Mouse (Mus musculus): ENCODE results near the gene Ilvbl. TPM values are rescaled to one million over a fixed set of nuclear protein-coding genes. Genes with fewer than 3 reads are reported as not detected.
"Not testable (repeated sequence)": the region's sequence is repeated elsewhere in the genome, so short reads cannot be mapped to it uniquely, and the experiment has no call there.

Ilvbl gene
- 10 to 100 TPM; 31.6 to 40.5 TPM for total RNA-seq (2021)
- long read RNA-seq, experiment 1, transcript Ilvbl-201 (16 exons, 2,329 nt): major isoform, 12 of 38 reads
- long read RNA-seq, experiment 1, transcript Ilvbl-209 (15 exons, 2,233 nt): minor isoform, 9 of 38 reads
- long read RNA-seq, experiment 1, partial matches to known transcripts: 1 of 38 reads
- long read RNA-seq, experiment 1, other reads (novel, unspliced or antisense): 16 of 38 reads
- long read RNA-seq, experiment 2, transcript Ilvbl-201 (16 exons, 2,329 nt): major isoform, 5 of 8 reads
- long read RNA-seq, experiment 2, partial matches to known transcripts: 1 of 8 reads
- long read RNA-seq, experiment 2, other reads (novel, unspliced or antisense): 0 of 8 reads

DNA sequence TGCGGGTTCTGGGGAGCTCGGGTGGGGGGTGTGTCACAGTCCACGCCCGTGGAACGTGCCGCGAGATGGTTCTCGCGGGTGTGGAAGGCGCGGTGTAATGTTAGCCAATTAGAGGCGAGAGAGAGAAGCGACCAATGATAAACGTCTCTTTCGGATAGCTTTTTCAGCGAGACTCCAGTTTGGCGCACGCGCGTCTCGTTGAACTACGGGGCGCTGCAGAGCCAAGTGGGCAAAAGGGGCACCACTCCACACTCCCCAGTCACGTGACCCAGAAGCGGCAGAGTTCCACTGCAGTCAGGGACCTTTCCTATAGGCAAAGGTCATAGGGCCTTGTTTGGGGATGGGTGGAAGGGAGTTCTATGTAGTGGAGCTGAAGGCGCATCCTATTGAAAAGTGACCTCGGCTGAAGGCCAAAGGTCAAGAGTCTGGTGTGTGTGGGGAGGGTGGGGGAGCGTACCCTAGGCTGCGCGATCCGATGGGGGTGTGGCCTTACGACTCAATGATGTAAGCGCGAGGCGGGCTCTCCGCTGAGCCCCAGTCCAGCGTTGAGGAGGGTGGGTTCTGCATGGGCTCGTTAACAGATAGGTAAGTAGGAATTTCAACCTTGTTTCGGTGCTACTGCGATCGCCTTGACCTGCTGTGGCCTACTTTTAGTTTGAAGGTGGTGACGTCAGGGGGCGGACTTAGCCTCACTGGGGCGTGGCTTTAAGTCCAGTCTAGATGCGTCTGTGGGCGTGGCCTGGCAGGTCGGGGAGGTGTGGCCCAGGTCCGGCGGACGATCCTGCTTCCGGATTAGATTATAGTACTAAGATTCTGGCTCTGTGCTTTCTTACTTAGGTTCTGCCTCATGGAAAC is at the start of gene Ilvbl:
TSS of gene Ilvbl (plus strand) at position 97 of the 855 bp plus-strand sequence.
- DNase-seq: peak; percentile 96 to 98

DNA sequence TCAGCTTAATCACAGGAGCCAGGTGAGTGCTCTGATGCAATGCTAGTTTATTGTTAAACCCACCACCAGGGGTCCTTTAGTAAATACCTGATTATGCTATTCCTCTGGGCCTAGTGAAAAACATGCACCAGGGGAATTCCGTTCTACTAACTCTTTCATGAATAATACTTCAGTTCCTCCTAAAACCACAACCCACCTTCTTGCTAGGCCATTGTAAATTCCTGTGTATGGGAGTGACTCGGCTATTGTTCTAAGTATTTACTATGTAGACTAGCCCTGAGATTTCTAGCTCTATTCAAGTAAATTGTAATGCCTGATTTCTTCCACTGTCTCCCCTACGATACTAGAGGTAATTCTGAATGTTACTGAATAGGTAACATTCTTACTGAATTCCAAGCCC is 49.1 kb upstream of the Ilvbl start:
- DNase-seq: not testable (repeated sequence)

DNA sequence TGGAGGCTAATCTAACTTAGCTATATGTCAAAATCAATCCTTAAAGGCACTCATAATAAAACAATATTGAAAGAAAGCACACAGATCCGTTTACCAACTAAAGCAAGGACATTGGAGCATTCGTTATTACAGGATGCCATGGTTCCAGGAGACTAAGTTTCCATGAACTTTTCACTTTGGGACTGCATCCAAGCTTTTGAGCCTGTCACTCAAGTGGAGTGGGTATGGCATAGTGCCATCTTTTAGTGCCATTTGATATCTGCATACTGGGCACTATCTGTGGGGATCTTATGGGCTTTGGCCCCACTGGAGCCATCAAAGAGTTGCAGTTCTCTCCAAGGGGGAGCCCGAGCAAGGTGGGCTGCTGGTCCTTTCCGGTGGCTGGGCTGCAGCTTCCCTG is 48.6 kb upstream of the Ilvbl start:
- peak in 1 of 2 experiments; percentile 5 for DNase-seq

DNA sequence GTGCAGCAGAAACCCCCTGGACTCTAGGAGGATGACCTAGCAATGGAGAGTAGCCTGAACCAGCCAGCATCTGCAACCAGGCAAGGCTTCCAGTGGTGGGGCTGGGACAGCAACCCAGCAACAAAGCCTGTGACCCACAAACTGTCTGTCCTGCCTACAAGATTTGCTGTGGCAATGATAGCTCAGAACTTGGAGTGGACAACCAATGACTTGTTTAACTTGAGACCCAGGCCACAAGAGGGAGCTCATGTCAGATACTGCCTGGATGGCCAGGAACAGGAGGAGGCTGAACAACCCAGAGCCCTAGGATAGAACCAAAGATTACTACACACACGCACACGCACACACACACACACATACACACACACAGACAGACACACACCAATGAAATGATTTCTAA is 33.2 kb upstream of the Ilvbl start:
- peak; percentile 28 to 63 for DNase-seq

DNA sequence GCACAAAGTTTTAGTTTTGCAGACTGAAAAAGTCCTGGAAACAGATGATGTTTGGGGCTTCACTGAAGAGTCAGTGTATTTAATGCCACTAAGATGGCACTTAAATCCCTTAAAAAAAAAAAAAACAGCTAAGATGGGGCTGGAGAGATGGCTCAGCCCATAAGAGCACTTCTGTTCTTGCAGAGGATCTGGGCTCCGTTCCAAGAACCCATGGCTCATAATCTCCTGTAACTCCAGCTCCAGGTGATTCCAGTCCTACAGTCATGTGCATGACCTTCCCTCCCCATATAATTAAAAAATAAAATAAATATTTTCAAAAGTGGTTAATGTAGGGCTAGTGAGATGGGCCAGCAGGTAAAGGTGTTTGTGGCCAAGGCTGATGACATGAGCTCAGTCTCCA is 9.1 kb upstream of the Ilvbl start:
- DNase-seq: no peak

DNA sequence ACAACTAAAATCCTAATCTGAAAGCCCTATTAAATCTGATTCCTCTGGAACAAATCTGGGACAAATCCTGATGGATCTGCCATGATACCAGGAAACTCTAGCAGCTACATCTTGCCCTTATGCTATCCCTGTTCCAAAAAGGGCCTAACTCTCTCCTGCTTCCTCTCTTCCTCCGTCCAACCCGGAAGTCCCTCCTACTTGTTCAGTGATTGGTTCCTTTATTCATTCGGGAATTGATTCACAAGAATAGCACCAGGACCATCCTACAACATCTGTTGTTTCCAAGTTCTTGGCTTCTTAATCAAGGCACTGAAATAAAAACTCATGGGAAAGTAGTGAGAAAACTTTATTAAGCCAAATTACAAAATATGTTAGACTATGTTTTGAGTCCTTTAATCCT is 5.0 kb upstream of the Ilvbl start:
- no peak for DNase-seq

DNA sequence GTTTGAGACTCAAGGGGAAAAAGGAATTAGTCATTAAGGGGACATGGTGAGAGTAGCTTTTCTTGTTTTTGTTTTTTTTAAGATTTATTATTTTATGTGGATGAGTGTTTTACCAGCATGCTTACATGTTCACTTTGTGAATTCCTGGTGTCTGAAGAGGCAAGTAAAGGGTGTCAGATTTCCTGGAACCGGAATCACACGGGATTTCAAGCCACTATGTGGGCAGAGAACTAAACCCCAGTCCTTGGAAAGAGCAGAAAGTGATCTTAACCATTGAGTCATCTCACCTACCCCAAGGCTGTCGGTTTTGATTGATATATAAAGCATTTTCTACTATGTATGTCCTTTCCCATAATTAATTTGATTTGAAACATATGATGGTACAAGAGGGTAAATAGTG is 4.5 kb upstream of the Ilvbl start:
- DNase-seq: no peak

DNA sequence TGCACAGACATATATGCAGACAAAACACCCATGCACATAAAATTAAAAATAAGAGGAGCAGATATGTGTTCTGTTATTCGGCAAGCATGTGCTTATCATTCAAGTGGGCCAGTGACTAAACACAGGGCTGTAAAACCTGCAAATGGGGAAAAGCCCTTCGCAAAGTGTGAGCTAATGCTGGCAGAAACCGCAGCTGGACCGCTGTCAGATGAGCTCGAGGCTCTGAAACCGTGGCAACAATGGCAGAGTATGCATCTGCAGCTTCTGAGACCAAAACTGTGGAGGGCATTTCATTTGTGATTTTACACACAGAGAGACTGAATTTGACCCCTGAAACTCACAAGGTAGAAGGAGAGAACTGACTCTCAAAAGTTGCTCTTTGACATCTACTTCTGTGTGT is 3.7 kb upstream of the Ilvbl start:
- no peak for DNase-seq

DNA sequence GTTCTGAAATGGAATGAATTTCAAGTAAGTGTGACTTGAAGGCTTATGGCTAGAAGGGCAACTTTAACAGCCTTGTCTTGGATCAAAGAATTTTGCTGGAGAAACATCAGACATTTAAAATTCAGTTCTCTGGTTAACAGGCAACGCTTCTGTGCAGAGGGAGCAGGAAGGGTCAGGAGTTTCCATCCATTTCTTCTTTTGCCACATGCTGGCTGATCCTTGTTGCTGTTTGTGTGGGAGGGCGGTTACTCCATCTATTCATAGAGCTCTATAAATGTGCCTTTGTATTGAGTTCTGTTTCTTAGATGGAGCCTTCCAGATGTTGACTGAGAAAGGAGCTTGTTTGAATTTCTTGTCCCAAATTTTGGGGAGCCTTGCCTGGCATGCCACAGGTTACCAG is 3.2 kb upstream of the Ilvbl start:
- DNase-seq: no peak

DNA sequence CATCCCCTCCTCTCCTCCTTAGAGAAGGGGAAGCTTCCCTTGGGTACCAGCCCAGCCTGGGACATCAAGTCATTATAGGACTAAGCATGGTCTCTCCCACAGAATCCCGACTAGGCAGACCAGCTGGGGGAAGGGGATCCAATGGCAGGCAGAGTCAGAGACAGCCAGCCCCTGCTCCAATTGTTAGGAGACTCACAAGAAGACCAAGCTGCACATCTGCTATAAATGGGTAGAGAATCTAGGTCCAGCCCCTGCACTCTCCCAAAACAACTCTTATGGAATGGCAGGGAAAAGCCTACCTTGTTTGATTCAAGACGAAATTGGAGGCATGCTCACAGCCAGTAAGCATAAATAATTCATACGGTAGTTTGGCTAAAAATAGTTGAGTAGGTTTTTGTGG is 920 bp upstream of the Ilvbl start:
- no peak for DNase-seq

DNA sequence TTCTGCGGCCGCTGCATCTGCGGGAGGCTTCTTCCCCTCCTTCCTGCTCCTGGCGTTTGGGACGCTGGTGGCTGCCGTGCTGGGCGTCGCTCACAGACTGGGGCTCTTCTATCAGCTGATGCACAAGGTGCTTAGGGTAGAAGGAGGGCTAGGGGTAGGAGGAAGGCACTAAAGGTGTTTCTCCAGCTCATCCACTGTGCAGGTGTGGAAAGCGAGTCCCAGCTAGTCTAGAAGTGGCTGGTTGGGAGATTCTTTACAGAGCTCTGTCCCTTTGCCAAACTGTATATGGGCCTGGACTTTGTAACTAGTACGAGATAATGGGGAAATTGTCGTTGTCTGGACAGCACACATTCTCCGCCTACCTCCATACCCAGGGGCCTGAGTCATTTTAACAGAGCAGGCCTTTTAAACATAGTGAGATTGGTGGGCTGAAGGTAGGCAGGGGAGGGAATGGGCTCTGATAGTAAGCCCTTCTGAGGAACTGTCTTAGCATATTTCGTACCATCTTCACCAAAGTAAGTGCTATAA is 1.0 kb downstream of the Ilvbl start:
- no peak for DNase-seq

DNA sequence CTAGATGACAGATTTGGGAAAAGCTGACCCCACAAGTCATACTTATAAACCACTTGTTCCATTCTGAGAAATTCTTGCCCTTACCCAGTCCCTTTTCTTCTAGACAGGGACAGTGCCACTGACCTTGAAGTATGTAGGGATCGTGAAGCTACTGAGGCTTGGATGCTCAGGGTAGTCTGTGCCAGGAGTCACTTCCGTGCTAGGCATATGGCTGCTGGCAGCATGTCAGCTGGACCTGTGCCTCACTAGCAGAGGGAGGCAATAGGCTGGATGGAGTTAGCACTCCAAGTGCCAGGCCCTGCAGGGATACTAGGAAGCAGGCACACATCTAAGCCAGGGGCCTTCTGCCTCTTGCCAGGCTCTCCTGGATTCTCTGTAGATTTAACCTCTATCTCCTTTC is 1.5 kb downstream of the Ilvbl start:
- peak; percentile 54 to 56 for DNase-seq

DNA sequence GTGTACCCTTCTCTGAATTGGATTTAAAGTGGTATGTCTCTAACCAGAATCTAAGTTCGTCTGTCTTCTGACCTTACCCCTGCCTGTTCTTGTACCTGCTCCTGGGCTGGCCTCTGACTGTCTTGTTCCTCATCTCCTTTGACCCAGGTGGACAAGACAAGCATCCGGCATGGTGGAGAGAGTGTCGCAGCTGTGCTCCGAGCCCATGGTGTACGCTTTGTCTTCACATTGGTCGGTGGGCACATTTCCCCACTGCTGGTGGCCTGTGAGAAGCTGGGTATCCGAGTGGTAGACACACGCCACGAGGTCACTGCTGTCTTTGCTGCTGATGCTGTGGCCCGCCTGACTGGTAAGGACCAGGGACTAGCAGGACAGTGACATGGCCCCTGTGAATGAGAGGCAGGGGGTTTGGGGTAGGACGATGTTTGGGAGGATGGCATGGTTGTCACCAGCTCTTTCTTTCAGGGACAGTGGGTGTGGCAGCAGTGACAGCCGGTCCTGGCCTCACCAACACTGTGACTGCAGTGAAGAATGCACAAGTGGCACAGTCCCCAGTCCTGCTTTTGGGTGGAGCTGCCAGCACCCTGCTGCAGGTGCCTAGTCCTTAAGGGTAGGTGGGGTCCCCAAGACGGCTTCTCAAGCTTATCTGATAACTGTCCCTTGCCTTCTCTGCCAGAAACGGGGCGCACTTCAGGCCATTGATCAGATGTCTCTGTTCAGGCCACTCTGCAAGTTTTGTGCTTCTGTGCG is 2.5 kb downstream of the Ilvbl start:
- no peak for DNase-seq

DNA sequence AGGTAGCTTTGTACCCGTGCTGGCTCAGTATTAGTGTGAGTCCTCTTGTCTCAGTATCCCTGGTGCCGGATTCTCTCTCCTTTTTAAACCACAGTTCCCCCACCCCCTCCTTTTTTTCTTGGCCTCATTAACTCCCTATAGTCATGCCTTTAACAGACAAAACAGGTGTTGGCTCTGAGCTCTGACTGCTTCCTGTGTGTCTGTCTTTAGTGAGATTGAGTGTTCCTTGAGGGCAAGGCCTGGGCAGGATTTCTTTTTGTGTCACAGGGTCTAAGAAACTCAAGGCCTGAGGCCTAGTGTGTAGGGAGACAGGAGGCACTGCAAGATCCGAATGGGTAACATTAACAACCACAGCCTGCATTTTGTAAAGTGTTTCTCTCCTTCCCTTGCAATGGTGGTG is 4.1 kb downstream of the Ilvbl start:
- DNase-seq: no peak

DNA sequence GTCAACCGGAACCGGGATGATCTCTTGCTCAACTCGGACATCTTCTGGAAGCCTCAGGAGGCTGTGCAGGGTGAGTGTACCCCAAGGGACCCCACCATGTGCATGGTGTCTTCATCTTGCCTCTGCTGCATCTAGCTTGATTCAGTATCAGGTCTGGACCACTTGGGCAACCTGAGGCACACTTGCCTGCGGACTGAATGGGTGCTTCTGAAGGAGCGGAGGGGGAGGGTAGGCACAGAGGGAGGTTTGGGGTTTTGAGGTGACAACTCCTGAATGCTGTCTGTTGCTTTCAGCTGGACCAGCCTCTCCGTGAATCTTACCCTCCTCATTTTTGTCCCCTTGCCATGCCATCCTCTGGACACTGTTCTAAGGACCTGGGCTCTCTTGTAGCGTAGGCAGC is 7.0 kb downstream of the Ilvbl start:
- no peak for DNase-seq

DNA sequence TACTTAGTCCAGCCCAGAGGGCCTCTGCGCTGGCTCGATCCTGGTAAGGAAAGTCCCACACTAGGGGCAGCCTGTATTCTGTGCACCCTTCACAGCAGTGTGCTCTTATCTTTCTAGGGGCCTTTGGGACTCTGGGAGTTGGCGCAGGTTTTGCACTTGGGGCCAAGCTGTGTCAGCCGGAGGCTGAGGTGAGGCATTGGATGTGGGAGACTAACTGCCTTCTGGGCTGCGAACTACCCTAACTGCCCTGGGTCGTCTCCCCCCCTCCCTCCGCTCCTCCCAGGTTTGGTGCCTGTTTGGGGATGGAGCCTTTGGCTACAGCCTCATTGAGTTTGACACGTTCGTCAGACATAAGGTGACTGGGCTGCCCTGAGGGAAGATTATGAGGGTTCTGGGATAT is 9.2 kb downstream of the Ilvbl start:
- DNase-seq: no peak

DNA sequence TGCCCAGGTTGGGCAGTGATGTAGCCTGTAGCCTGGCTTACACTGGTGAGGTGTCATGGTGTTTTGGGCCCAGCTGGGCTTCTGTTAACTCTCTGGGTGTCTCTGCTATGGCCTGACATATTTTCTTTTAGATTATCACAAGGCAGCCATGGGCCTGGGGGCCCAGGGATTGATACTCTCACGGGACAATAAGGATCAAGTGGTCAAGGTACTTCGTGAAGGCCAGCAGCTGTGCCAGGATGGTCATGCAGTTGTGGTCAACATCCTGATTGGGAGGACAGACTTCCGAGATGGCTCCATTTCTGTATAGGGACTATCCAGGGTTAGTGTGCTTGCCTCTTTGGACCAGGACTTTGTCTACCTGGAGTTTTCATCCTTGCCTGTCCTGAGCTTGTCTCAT is 9.8 kb downstream of the Ilvbl start:
- no peak for DNase-seq

DNA sequence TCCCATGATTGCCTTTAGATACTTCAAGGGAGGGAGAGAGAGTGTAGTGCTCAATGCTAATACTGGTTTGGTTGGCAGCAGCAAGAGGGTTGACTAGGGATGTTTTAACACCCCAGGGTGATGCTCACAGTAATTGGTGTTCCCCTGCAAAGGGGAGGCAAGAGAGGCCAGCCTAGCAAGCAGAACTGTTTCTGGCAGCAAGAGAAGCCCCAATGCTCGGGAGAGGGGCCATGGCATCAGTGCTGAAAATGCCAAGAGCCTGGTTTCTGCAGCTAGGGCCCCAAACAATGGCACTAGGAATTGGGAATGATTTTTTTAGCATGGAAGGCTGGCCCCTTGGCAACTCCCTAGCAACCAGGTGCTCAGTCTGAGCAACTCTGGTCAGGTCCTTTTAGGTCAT is 10.8 kb downstream of the Ilvbl start:
- no peak for DNase-seq

DNA sequence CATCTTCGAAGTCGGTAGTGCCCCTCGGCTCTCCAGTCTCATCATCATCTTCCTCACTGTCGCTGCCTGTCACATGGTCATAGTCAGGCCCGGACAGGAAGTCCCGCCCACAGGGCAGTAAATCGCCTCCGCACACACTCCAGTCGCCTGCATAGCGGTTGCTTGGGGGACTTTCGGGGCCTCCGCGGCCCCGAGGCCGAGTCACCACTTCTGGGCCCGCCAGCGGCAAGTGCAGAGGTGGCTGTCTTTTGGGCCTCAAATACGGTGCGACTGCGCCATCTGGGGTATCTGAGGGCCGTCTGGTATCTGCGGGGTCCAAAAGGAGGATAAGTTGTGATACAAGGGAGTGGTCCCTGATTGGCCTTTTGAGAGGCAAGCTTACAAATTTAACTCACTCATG is 11.5 kb downstream of the Ilvbl start:
- no peak for DNase-seq

DNA sequence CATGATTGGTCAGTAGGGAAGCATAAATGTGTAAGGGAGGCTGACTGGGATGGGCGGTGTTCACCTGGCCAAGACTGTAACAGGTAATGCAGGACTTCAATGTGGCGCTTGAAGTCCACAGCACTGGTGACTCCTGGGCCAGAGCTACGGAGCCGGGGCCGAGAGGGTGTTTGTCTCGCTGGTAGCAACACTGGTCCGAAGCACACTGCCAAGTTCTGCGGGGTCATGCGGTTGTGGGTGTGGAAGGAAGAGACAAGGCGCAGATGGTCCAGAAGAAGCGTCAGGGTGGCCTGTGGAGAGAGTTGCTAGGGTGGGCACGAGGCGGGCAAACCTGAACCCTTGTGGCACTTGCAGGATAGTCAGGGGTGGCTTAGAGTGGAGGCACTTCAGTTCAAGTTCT is 11.9 kb downstream of the Ilvbl start:
- DNase-seq: no peak

DNA sequence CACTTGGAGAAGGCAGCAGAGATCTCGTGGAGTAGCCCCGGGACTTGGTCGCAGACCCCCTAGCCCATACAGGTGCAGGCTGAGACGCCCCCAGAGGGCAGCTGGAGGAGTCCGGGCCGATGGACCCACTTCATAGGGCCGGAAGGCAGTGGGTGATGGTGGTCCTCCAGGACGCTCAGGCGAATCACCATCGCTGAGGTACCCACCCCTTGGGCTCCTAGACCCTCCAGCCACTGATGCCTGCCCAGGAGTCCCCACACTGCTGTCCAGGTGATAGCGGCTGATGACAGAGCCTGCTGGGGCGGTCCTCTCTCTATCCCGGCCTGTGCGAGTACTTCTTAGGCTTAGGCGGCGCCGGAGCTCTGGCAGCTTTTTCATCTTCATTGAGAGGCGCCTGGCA is 15.1 kb downstream of the Ilvbl start:
- no peak for DNase-seq

DNA sequence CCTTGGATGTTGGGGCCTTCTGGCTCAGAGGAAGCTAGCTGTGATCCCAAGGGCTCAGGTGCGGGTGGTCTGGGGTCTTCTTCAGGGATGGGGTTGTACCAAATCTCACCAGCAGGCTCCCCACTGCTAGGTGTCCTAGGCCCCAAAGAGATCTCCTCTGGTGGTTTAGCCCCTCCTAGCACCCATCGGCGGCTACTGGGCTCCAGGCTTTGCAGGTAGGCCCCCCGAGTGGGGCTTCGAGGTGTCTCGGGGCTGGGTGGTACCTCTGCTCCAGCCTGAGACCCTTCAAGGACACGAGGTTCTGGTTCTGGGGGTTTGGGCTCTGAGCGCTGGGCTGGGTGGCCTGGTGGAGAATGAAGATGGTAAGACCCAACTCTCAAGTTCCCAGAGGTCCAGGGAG is 15.8 kb downstream of the Ilvbl start:
- DNase-seq: no peak

DNA sequence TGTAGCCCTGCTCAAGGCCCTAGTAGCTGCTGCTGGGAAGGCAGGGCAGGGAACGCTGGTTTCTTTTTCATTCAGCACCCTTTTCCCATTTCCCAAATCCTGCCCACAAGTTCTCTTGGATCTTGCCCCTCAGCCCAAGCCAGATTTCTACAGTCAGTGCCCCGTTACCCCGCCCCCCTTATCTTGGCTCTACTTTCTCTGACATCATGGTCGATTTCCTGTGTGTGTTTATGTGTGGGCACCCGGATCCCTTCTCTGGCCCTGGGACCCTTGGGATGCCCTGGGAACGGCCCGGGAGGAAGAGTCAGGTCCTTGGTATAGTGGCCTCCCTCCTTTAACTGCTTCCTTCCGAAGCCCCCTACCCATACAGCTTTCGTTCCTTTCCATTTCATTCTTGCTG is 16.6 kb downstream of the Ilvbl start:
- DNase-seq: peak; percentile 55 to 57

Data from heart, adult 18-20 months (tissue).